Mouse (Mus musculus): ENCODE measurements around the gene Rapgef4.
"Not testable (repeated sequence)": the region's sequence is repeated elsewhere in the genome, so short reads cannot be mapped to it uniquely, and the experiment has no call there.

The Rapgef4 gene

GRCm38 (mm10) chr2:72029586-72030144 lies 48.6 kb downstream of the Rapgef4 start:
- DNase-seq (ENCODE audit: low spot score) = no peak

GRCm38 (mm10) chr2:72031717-72032116 lies 50.7 kb downstream of the Rapgef4 start:
- no peak for DNase-seq (ENCODE audit: low spot score)

GRCm38 (mm10) chr2:72035616-72036015 lies 54.6 kb downstream of the Rapgef4 start:
- DNase-seq (ENCODE audit: low spot score) = peak; percentile 45

- DNase-seq (ENCODE audit: low spot score) = no peak
These were observed 56.3 kb downstream of the Rapgef4 start for GRCm38 (mm10) chr2:72037357-72037756.

GRCm38 (mm10) chr2:72038235-72038634 lies 57.2 kb downstream of the Rapgef4 start:
- peak; percentile 92 for DNase-seq (ENCODE audit: low spot score)

- peak; percentile 46 for DNase-seq (ENCODE audit: low spot score)
These were observed 57.7 kb downstream of the Rapgef4 start for GRCm38 (mm10) chr2:72038651-72039251.

- no peak for DNase-seq (ENCODE audit: low spot score)
These were observed 58.5 kb downstream of the Rapgef4 start for GRCm38 (mm10) chr2:72039522-72040045.

- no peak for DNase-seq (ENCODE audit: low spot score)
These were observed 60.0 kb downstream of the Rapgef4 start for GRCm38 (mm10) chr2:72041087-72041486.

- no peak for DNase-seq (ENCODE audit: low spot score)
These were observed 61.1 kb downstream of the Rapgef4 start for GRCm38 (mm10) chr2:72042093-72042492.

- no peak for DNase-seq (ENCODE audit: low spot score)
These were observed 63.2 kb downstream of the Rapgef4 start for GRCm38 (mm10) chr2:72044191-72044590.

- DNase-seq (ENCODE audit: low spot score) = no peak
These were observed 64.0 kb downstream of the Rapgef4 start for GRCm38 (mm10) chr2:72045024-72045423.

- DNase-seq (ENCODE audit: low spot score) = no peak
These were observed 64.6 kb downstream of the Rapgef4 start for GRCm38 (mm10) chr2:72045659-72046058.

GRCm38 (mm10) chr2:72050451-72050850 lies 69.4 kb downstream of the Rapgef4 start:
- no peak for DNase-seq (ENCODE audit: low spot score)

- DNase-seq (ENCODE audit: low spot score) = no peak
These were observed 73.2 kb downstream of the Rapgef4 start for GRCm38 (mm10) chr2:72054280-72054679.

GRCm38 (mm10) chr2:72054736-72055135 lies 73.7 kb downstream of the Rapgef4 start:
- DNase-seq (ENCODE audit: low spot score) = no peak

- DNase-seq (ENCODE audit: low spot score) = no peak
These were observed 74.4 kb downstream of the Rapgef4 start for GRCm38 (mm10) chr2:72055476-72055875.

- no peak for DNase-seq (ENCODE audit: low spot score)
These were observed 75.2 kb downstream of the Rapgef4 start for GRCm38 (mm10) chr2:72056081-72056874.

- no peak for DNase-seq (ENCODE audit: low spot score)
These were observed 81.9 kb downstream of the Rapgef4 start for GRCm38 (mm10) chr2:72062931-72063330.

GRCm38 (mm10) chr2:72068505-72068904 lies 87.5 kb downstream of the Rapgef4 start:
- no peak for DNase-seq (ENCODE audit: low spot score)

- no peak for DNase-seq (ENCODE audit: low spot score)
These were observed 89.0 kb downstream of the Rapgef4 start for GRCm38 (mm10) chr2:72070086-72070485.

- not testable (repeated sequence) for DNase-seq (ENCODE audit: low spot score)
These were observed 92.1 kb downstream of the Rapgef4 start for GRCm38 (mm10) chr2:72073121-72073520.

- no peak for DNase-seq (ENCODE audit: low spot score)
These were observed 94.0 kb downstream of the Rapgef4 start for GRCm38 (mm10) chr2:72074999-72075561.
